Mouse (Mus musculus) CH12.LX (cell line): Measurements from ENCODE around the gene Col4a1. TPM values are rescaled to one million over a fixed set of nuclear protein-coding genes. Genes with fewer than 3 reads are reported as not detected.

Experiments
- DNase-seq: peaks from one replicate; pipeline ENCODE4 v3.0.0-alpha.2; 2013; ENCODE audit errors: extremely low read depth
- H3K27ac ChIP-seq: 2 replicates; pipeline ENCODE4 v1.5.1; 2012; ENCODE audit warnings: low read depth, mild to moderate bottlenecking, control low read depth, moderate library complexity; ENCODE audit not compliant: insufficient read depth
- H3K27me3 ChIP-seq: replicated peaks from 2 replicates; pipeline ENCODE3; 2012; ENCODE audit warnings: inconsistent platforms
- H3K36me3 ChIP-seq, 2 experiments: replicated peaks in 1 of 2; 2 replicates each; pipeline versions ENCODE3 to v1.6.1; 2012; ENCODE audit warnings: inconsistent platforms in 1 of 2, low read length in 1 of 2, mild to moderate bottlenecking in 1 of 2, mixed read lengths in 1 of 2, moderate library complexity in 1 of 2; ENCODE audit not compliant: control insufficient read depth in 1 of 2, insufficient read depth in 1 of 2
- H3K4me1 ChIP-seq, 2 experiments: 2 replicates each; pipeline ENCODE4 v1.6.1; 2012; ENCODE audit warnings: inconsistent platforms in 1 of 2, moderate library complexity in 1 of 2; ENCODE audit not compliant: insufficient read depth in 2 of 2, control insufficient read depth in 1 of 2
- H3K4me2 ChIP-seq: 2 replicates; pipeline ENCODE4 v1.6.1; 2012; ENCODE audit warnings: low read depth, mild to moderate bottlenecking, control low read depth; ENCODE audit not compliant: poor library complexity, insufficient read depth, severe bottlenecking
- H3K4me3 ChIP-seq, 3 experiments: fragments of 150-350 bp in 1 of 3; sonication (generic) in 1 of 3; replicated peaks in 1 of 3; 2 replicates each; pipeline versions ENCODE3 to v1.5.1; 2011 to 2012; ENCODE audit warnings: low read depth in 2 of 3, low read length in 2 of 3, mild to moderate bottlenecking in 2 of 3, moderate library complexity in 2 of 3, control low read depth in 1 of 3, improper control_type of control experiment in 1 of 3, inconsistent platforms in 1 of 3, mixed read lengths in 1 of 3; ENCODE audit not compliant: poor library complexity in 1 of 3
- H3K79me2 ChIP-seq: replicated peaks from 2 replicates; pipeline ENCODE4 v1.6.1; 2012; ENCODE audit warnings: mild to moderate bottlenecking, moderate library complexity; ENCODE audit not compliant: control insufficient read depth, poor library complexity, insufficient read depth, severe bottlenecking; ENCODE audit errors: extremely low read depth
- H3K9ac ChIP-seq: 2 replicates; pipeline ENCODE4 v1.6.1; 2012; ENCODE audit warnings: low read depth, mild to moderate bottlenecking, control low read depth, moderate library complexity; ENCODE audit not compliant: insufficient read depth
- H3K9me3 ChIP-seq: replicated peaks from 2 replicates; pipeline ENCODE3; 2012; ENCODE audit warnings: low read length, inconsistent platforms, mixed read lengths
- CHD1 ChIP-seq: IDR thresholded peaks from 2 replicates; pipeline ENCODE4 v1.6.1; 2012; ENCODE audit warnings: low read depth, low read length, improper control_type of control experiment, inconsistent platforms
- CHD2 ChIP-seq: IDR thresholded peaks from 2 replicates; pipeline ENCODE4 v1.6.1; 2011; ENCODE audit warnings: low read length, improper control_type of control experiment
- ETS1 ChIP-seq: conservative IDR thresholded peaks from 2 replicates; pipeline ENCODE4 v1.6.1; 2012; ENCODE audit warnings: low read depth, mild to moderate bottlenecking, inconsistent platforms, low read length, improper control_type of control experiment, moderate library complexity
- HCFC1 ChIP-seq: IDR thresholded peaks from 2 replicates; pipeline ENCODE4 v1.6.1; 2012; ENCODE audit warnings: low read depth, mild to moderate bottlenecking, inconsistent platforms, low read length, improper control_type of control experiment
- IRF4 ChIP-seq: IDR thresholded peaks from 2 replicates; pipeline ENCODE4 v1.6.1; 2014; ENCODE audit warnings: low read depth, mild to moderate bottlenecking, inconsistent platforms, low read length, improper control_type of control experiment
- JUND ChIP-seq: conservative IDR thresholded peaks from 2 replicates; pipeline ENCODE4 v1.6.1; 2011; ENCODE audit warnings: low read depth, low read length, improper control_type of control experiment
- MAZ ChIP-seq: IDR thresholded peaks from 2 replicates; pipeline ENCODE4 v1.6.1; 2012; ENCODE audit warnings: low read depth, mild to moderate bottlenecking, inconsistent platforms, low read length, improper control_type of control experiment, moderate library complexity
- MXI1 ChIP-seq: IDR thresholded peaks from 2 replicates; pipeline ENCODE4 v1.6.1; 2011; ENCODE audit warnings: mild to moderate bottlenecking, low read depth, low read length, improper control_type of control experiment
- NELFE ChIP-seq: IDR thresholded peaks from 2 replicates; pipeline ENCODE4 v1.6.1; 2011; ENCODE audit warnings: low read depth, low read length, improper control_type of control experiment
- POLR2AphosphoS2 ChIP-seq: IDR thresholded peaks from 2 replicates; pipeline ENCODE4 v1.6.1; 2011; ENCODE audit warnings: low read depth, low read length, improper control_type of control experiment
- RAD21 ChIP-seq: IDR thresholded peaks from 2 replicates; pipeline ENCODE4 v1.6.1; 2011; ENCODE audit warnings: low read depth, mild to moderate bottlenecking, low read length, improper control_type of control experiment, moderate library complexity
- RCOR1 ChIP-seq: conservative IDR thresholded peaks from 2 replicates; pipeline ENCODE4 v1.6.1; 2012; ENCODE audit warnings: low read depth, mild to moderate bottlenecking, inconsistent platforms, low read length, improper control_type of control experiment
- SMC3 ChIP-seq: IDR thresholded peaks from 2 replicates; pipeline ENCODE4 v1.6.1; 2011; ENCODE audit warnings: low read depth, low read length, improper control_type of control experiment
- TBP ChIP-seq: conservative IDR thresholded peaks from 2 replicates; pipeline ENCODE4 v1.6.1; 2011; ENCODE audit warnings: low read depth, low read length, improper control_type of control experiment
- ZC3H11A ChIP-seq: IDR thresholded peaks from 2 replicates; pipeline ENCODE4 v1.6.1; 2012; ENCODE audit warnings: low read depth, mild to moderate bottlenecking, inconsistent platforms, low read length, improper control_type of control experiment
- ZNF384 ChIP-seq: IDR thresholded peaks from 2 replicates; pipeline ENCODE4 v1.6.1; 2012; ENCODE audit warnings: low read depth, low read length, improper control_type of control experiment, inconsistent platforms
- dilution Hi-C: fragments of 300-500 bp; cut with MboI; formaldehyde crosslinking; loops from 2 replicates; pipeline ENCODE4 v1.14.3; 2020; ENCODE audit warnings: low sequenced_read_pairs; ENCODE audit not compliant: extremely low pct_unique_long_range_greater_than_20kb, extremely low pct_ligation_motif_present
- in situ Hi-C: fragments of 300-500 bp; cut with MboI; formaldehyde crosslinking; loops from 3 replicates; pipeline ENCODE4 v1.14.3; 2019; ENCODE audit warnings: low sequenced_read_pairs, low pct_ligation_motif_present, low pct_unique_long_range_greater_than_20kb, mixed read lengths
- polyA plus RNA-seq: library from polyadenylated mRNA; unstranded; fragments of >175 nt; gene quantifications from 2 replicates; pipeline ENCODE4 v1.2.1, GENCODE M21; 2012; ENCODE audit warnings: low read depth; ENCODE audit not compliant: insufficient read length
- total RNA-seq, 2 experiments: library from RNA; depleted of rRNA; stranded (reverse); fragments of 300-350 nt in 1 of 2; fragments of >200 nt in 1 of 2; gene quantifications; 2 replicates each; pipeline ENCODE4 v1.2.3; 2012 to 2014

Col4a1 gene
- total and polyA plus RNA-seq, 3 experiments: 0.04 to 0.27 (median 0.13) TPM

GRCm38 (mm10) chr8:11327722-11328417 lies 15.2 kb upstream of the Col4a1 start:
- no peaks in the 10 kb centered on the region for H3K79me2 ChIP-seq
- in situ Hi-C loops (no loop called here), dilution Hi-C loops (no loop called here)
- H3K9me3 ChIP-seq: peaks cover 5% of the 10 kb centered on the region
- TF ChIP-seq CHD1 (no peak), IRF4 (no peak), MXI1 (no peak)
- no peak for DNase-seq
- peaks cover 5 to 13% of the 10 kb centered on the region in 2 experiments for H3K4me1 ChIP-seq
- H3K27ac ChIP-seq: no peak overlapping the region
- H3K27me3 ChIP-seq: peaks cover 8% of the 10 kb centered on the region
- no peak overlapping the region for H3K4me3 ChIP-seq
- no peak overlapping the region for H3K9ac ChIP-seq
- H3K36me3 ChIP-seq: no peaks in the 10 kb centered on the region
- no peak overlapping the region for H3K4me2 ChIP-seq

GRCm38 (mm10) chr8:11327298-11327697 lies 14.7 kb upstream of the Col4a1 start:
- Histone ChIP-seq H3K9ac (no peak overlapping the region), H3K27me3 (peaks cover 6% of the 10 kb centered on the region), H3K79me2 (no peaks in the 10 kb centered on the region), H3K36me3 (no peaks in the 10 kb centered on the region), H3K4me2 (no peak overlapping the region), H3K27ac (no peak overlapping the region), H3K4me1 (peaks cover 7 to 19% of the 10 kb centered on the region in 2 experiments), H3K9me3 (peaks cover 5% of the 10 kb centered on the region), H3K4me3 (no peak overlapping the region)
- TF ChIP-seq ZC3H11A (no peak), CHD2 (no peak), JUND (no peak), RAD21 (no peak), MAZ (no peak), RCOR1 (no peak), ETS1 (no peak)
- dilution Hi-C loops: no loop called here
- no peak for DNase-seq
- in situ Hi-C loops: no loop called here

GRCm38 (mm10) chr8:11324801-11325395 lies 12.3 kb upstream of the Col4a1 start:
- Histone ChIP-seq H3K4me3 (no peak overlapping the region), H3K79me2 (no peaks in the 10 kb centered on the region), H3K4me1 (peaks cover 9 to 24% of the 10 kb centered on the region in 2 experiments), H3K27ac (no peak overlapping the region), H3K9me3 (peaks cover 5% of the 10 kb centered on the region), H3K27me3 (peaks cover 6% of the 10 kb centered on the region), H3K9ac (no peak overlapping the region), H3K4me2 (no peak overlapping the region), H3K36me3 (no peaks in the 10 kb centered on the region)
- dilution Hi-C loops: no loop called here
- in situ Hi-C loops: no loop called here
- TF ChIP-seq ZNF384 (no peak), POLR2AphosphoS2 (no peak), HCFC1 (no peak), NELFE (no peak), TBP (no peak), SMC3 (no peak)
- no peak for DNase-seq
